Mouse (Mus musculus): ENCODE results near the gene Kif3b. TPM values are rescaled to one million over a fixed set of nuclear protein-coding genes. Genes with fewer than 3 reads are reported as not detected.
A peak's percentile ranks its signal among the peaks of the same experiment; 100 is the strongest.

The Kif3b gene
- total RNA-seq, 2 experiments from 2014 or later = 54.2 to 54.8 TPM

DNA sequence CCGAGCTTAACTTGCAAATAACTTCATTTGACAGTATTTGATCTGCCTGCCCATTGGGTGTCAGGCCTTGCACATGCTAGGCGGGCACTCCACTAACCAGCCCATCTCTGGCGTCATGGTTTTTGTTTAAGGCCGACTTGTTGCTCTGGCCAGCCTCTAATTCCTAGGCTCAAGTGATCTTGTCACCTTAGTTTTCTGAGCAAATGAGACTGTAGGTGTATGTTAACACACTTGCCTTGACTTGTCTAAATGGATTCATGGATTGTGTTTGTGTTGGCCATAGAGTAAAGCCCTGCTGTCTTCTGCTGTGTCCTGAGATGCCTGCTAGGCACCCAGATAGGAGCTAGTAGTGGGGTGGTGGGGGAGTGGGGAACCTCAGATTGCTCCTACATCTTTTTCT, 4.0 kb downstream of the Kif3b start:
- no peak for DNase-seq (ENCODE audit: low spot score in 2 of 2)

DNA sequence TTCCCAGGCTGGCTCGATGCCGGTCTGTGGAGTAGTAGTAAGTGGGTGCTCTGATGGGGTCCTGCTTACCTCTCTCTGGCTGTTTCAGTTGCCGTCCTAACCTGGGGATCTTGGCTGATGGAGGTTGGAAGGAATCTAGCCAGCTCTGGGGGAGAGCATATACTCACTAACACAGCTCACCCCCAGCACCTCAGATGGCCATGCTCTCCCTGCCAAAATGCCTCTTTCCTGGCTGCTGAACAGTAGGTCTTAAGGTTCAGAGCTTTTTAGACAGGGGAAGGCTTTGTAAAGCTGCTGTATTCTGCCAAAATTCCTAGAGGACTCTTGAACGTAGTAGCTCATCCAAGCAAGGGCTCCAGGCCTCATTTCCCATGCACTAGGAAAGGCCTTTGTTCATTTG, 6.6 kb downstream of the Kif3b start:
- no peak for DNase-seq (ENCODE audit: low spot score in 2 of 2)

DNA sequence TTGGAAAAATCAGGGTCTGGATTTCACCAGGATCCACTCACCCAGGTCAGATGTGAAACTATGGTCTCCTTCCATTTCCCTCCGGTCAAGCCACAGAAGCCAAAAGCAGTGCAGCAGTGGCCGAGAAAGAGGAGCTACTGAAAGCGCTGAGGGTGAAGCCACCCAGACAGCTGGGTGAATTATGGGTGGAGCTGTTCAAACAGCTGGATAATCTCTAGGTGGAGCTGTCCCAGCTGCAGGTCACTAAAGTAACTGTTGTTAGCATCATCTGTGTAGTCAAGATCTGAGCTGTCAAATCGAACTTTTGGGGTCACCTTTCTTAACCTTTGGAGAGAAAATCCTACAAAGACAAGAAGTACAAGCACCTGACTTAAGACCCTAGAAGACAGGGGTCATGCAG, 7.2 kb downstream of the Kif3b start:
- no peak for DNase-seq (ENCODE audit: low spot score in 2 of 2)

DNA sequence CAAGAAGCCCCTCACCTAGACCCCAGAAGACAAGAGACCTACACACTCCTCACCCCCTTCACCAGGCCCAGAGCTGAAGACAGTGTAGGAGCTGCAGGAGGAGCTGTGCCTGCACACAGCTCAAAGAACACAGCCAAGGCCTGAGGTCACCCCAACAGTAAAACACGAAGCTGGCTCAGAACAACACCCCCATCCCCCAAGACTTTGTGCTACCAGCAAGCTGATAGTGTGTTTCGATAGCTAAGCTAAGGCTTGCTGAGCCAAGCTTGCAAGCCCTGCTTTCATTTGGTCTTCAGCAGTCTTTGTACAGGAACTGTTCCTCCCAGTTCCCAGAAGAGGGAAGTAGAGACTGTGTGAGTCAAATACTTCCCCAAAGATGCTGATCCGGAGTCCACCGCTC, 7.7 kb downstream of the Kif3b start:
- peak in 1 of 2 experiments; percentile 19 for DNase-seq (ENCODE audit: low spot score in 2 of 2)

DNA sequence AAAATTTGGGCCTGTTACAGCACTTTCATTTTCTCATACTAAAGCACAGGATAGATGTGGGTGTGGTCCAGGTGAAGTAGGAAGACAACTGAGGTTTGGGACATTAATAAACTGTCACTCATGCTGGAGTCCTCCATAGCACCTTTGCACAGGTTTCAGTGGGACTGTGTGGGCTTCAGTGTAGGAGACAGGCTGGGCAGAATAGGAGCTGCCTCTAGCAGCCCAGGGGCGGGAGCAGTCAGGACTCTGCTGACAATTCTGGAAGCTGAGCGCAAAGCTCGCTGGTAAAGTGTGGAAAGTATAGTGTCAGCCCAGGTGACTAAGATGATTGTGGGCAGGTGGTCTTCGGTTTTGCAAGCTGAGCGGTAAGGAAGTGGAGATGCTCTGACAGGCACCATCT, 9.9 kb downstream of the Kif3b start:
- no peak for DNase-seq (ENCODE audit: low spot score in 2 of 2)

DNA sequence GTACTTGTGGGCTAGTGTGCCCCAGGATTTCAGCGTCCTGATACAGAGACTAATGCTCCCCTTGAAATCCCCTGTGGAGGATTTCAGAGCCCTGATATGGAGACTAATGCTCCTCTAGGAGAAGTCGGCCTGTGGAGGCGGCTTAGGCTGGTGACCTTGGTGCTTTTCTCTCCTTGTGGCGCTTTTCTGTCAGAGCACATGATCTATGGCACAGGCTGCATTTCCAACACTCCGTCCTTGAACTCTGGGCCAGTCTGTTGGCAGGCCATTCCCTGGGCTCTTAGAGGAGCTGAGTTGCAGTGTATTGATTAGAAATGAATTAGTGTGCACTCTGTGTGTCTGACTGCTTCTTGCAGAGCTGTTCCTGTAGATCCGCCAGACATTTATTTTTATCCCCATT, 14.0 kb downstream of the Kif3b start:
- DNase-seq (ENCODE audit: low spot score in 2 of 2) = no peak

DNA sequence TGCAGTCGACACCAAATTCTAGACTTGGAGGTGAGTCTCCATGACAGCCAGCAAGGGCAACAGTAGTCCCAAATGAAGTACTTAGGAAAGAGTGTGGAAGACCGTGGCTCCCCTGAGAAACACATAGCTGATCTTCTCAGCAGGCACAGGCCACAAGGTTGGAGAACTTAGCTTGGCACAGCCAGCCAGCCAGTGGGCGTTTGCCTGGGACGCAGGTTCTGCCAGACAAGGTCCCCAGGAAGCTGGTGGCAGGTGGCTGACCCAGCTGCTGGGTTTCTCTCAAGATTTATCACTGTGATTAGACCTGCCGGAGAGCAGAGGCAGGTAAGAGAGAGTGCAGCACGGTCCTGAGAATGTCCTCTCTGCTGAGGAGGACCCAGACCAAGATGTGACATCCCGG, 17.4 kb downstream of the Kif3b start:
- no peak for DNase-seq (ENCODE audit: low spot score in 2 of 2)

DNA sequence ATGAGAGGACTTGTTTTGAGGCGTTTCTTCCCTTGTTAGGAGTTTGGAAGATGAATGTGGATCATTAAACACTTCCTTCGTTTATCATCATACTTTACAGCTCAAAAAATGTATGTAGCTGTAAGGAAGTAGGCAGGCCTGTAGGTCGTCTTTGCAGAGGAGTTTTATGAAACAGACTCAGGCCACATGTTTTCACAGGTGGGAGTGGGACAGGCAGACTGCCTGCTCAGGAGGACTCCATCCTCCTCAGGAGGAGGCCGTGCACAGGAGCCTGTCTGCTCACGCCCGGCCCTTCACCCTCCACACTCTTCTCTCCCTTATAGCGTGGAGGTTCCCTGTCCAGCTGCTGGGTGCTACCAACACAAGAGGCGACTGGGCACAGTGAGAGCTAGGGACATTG, 17.9 kb downstream of the Kif3b start:
- no peak for DNase-seq (ENCODE audit: low spot score in 2 of 2)

DNA sequence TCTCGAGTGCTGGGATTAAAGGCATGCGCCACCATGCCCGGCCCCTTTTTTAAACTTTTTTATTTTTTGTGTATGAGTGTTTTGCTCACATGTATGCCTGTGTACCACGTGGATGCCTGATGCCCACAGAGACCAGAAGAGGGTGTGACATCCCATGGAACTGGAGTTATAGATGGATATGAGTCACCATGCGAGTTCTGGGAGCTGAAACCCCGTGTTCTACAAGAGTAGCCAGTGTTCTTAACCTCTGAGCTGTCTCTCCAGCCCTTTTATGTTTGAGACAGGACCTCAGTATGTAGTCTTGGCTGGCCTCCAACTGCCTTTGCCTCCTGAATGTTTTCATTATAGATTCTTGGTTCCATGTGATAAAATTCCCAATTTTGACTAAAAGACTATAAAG, 19.0 kb downstream of the Kif3b start:
- DNase-seq (ENCODE audit: low spot score in 2 of 2) = no peak

DNA sequence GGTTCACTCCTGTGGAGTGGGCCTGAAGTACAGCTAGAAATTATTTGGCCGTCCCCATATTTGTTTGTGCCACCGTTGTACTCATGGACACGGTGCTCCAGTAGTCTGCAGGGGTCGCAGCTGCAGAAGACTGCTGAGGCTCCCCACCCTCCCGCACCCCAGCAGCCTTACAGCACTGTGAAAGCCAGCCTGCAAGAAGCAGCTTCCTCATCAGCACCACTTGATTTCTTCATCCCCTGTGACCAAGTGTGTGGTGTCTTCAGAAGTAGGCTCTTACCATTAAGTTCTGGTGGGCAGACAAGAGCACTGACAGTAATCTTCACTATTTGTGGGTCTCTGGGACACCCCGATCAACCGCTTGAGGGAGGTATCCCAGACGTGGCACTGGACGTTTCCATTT, 21.7 kb downstream of the Kif3b start:
- no peak for DNase-seq (ENCODE audit: low spot score in 2 of 2)

DNA sequence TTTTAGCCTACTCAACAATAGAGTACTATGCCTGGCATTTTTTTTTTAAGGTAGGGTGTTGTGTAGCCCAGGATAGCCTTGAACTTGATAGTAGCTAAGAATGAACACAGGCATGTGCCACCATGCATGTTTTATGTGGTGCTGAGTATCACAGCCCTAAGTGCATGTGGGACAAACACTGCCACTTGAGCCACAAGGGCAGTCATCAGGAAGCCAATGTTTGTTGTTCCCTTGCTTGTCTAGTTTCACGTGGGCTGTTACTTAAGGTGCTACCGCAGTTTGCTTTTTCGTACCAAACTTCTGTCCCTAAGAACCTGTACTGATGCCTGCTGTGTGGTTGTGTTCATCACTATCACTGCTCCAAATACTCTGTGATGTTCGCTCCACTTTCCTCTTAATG, 27.2 kb downstream of the Kif3b start:
- DNase-seq (ENCODE audit: low spot score in 2 of 2) = no peak

DNA sequence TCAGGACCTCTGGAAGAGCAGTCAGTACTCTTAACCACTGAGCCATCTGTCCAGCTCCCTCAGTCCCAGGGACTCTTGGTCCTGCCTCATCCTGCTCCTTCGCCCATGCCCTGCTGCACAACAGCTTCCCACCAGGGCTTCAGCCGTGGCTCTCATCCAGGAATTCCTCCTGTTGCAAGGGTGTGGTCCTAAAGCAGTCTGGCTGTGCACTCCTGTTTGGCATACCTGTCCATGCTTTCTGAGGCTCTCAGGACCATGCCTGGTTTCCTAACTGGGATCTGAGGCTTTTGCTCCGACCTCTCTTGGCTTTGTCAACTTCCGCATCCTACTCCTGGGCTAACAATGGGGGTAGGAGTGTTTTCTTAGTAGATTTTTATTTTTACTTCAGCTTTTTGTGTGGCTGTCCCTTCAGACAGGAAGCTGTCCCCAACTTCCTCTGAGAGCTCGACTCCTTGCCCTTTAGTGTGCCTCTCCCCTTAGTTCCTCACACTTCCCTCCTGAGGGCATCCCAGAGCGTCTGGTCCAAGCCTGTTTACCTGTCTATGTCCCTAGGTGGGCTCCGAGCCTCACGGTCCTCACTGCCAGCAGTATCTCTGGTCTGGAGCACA, 27.9 kb downstream of the Kif3b start:
- DNase-seq (ENCODE audit: low spot score in 2 of 2) = no peak

DNA sequence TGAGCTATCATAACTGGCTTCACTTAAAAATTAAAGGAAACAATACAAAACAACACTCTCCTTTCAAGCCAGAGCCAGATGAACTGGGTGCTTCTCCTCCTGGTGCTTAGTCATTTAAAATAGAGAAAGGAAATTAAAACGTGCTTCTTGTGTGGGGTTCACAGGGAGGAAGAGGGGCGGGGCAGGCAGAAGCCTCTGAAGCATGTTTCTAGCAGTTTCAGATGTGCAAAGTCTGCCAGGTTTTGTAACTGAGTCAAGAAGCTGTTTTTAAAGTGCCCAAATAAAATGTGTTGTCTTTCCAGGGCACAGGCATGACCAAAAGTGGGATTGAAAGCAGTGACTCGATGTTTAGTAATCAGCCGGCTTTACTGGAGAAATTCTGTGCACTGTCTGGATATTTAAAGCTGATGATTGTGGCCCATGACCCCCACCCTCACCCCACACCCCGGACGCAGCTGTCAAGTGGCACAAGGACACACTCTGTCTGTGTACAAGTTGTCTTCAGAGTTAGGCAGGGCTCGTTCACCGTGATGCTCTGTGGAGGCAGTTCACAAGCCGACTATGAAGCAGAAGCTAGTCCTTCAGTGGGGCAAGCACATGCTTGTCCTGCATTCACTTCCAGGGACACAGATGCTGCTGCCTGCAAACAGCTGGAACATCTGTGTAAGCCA, 34.6 kb downstream of the Kif3b start:
- DNase-seq (ENCODE audit: low spot score in 2 of 2) = no peak

DNA sequence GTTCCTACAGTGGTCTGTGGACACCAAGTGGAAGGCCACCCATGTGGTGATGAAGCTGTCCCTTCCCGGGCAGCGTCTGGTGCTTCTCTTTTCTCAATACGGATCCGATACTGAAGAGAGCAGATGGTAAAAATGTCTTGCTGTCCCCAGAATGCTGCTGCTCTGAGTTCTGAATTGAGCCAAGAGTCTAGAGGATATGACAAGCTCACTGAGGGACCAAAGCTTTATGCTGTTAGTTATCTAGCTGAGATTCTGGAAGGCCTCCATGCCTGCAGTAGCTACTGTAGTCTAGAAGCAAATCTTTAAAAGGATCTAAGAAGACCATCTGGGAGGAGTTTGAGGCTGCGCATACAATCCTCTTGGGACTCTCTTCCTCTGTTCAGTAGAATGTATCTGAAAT, 41.1 kb downstream of the Kif3b start:
- peak in 1 of 2 experiments; percentile 22 for DNase-seq (ENCODE audit: low spot score in 2 of 2)

DNA sequence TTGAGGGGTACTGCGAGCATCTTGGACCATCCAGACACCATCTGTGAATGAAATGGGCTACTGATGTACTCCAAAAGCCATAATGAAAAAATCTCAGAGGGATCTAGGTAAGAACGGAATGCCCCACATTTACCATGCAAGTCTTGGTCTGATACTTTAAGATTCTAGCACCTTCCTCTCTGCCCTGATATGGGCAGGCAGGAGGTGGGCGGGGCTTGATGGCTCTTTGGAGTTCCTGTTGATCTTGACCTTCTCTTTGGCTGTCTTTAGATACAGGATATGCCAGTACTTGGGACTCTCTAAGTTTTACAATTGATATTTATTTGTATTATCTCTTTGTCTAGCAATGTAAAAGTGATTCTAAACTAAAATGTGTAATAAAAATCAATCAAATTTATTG, 41.8 kb downstream of the Kif3b start:
- DNase-seq (ENCODE audit: low spot score in 2 of 2) = no peak

DNA sequence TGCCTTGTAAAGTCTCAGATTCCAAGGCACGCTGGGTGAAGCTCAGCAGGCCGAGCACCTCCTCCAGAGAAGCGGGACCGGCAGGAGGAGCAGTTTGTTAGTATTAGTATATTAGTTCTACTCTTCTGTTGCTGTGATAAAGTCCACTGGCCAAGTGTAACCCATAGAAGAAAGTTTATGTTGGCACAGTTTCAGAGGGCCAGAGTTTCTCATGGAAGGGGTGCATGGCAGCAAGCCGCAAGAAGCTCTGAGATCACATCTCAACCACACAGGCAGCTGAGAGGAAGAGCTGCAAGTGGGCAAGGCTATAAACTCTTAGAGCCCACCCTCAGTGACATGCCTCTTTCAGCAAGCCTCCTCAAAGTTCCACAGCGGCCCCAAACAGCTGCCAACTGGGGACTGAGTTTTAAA, 42.6 kb downstream of the Kif3b start:
- DNase-seq (ENCODE audit: low spot score in 2 of 2) = no peak

DNA sequence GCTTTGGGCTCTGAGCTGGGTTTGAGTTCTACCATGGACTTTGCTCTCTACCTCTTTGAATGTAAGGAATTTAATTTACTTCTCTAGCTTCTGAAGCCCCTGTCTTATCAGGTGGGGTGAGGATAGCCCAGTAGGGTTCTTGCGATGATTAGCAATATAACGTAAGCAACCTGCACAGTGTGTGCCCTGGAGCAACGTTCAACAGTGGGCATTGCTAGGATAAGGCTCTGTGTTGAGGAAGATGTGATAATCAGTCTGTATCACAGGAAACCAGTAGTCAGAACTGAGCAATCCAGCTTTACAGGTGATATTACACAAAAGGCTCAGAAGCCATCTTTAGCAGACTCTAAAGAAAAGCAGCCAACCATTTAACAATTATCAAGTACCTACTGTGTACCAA, 43.1 kb downstream of the Kif3b start:
- no peak for DNase-seq (ENCODE audit: low spot score in 2 of 2)

DNA sequence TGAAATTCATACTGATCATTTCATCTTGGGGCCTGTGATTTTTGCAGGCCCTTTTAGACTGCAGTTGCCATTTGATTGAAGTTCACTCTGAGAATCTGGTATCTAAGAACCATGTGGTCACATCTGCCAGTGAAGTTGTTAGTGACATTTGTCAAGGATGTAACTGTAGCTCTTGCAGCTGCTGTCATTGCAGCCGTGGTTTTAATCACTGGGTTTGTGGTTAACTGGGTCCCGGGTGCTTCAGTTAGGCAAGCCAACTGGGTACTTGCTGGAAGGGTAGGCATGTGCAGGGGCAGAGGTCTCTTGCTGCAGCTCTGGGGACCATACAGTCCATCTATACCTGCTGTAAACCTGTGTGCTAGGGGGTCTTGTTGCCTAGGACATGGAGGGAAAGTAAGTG, 44.9 kb downstream of the Kif3b start:
- no peak for DNase-seq (ENCODE audit: low spot score in 2 of 2)

DNA sequence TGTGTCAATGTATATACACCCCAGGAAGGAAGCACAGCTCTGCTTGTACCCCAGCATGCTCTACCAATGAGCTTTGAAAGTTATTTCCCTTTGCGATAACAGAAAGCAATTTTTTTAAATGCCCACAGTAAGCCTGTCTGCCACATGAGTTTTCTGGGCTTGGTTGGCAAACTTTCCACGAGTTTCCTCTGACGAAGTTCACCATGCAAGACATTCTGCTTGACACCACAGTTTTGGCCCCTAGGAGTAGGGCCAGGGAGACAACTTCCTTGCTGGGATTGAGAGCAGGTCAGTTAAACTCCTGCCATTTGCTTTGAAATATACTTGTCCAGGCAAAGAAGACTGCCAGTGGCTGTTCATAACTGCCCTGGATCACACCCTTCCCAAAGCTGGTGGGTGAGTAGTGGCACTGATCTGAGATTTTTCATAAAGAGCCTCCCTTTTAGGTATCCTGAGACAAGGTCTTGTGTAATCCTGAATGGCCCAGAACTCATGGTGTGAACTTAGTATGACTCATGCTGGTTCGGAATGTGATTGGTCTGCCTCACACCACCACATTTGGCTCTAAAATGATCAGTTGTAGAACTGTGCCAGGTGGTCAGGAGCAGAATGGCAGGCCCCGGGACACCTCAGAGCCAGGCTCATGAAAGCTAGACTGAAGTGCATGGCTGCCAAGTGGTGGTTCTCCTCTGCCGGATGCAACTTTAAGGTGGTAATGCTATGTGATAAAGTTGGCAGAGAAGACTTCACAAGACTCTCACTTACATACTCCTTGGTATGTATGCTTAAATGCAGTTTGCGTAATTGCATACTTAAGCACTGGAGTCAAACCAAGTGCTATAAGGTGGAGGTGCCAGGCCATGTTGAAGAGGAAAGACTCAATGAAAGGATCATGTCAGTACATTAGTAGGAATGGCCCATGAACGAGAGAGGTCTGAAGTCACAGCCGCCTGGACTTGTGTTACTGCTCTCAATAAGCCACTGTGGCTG, 47.4 kb downstream of the Kif3b start:
- DNase-seq (ENCODE audit: low spot score in 2 of 2) = no peak

DNA sequence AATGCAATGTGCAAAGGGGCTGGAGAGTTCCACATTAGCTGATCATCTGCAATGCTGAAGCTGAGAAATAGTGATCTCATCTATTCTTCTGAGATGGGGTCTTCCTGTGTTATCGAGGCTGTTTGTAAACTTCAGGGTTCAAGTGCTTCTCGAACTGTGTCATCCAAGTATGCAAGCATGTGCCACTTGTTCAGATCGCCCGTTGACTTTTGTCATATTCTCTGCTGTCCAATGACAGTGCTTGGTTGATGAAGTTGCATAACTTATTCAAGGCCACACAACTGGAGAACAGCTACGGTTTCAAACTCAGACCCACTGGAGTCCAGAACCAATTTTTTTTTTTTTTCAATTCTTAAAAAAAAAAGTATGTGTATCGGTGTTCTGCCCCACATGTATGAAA, 51.0 kb downstream of the Kif3b start:
- no peak for DNase-seq (ENCODE audit: low spot score in 2 of 2)

DNA sequence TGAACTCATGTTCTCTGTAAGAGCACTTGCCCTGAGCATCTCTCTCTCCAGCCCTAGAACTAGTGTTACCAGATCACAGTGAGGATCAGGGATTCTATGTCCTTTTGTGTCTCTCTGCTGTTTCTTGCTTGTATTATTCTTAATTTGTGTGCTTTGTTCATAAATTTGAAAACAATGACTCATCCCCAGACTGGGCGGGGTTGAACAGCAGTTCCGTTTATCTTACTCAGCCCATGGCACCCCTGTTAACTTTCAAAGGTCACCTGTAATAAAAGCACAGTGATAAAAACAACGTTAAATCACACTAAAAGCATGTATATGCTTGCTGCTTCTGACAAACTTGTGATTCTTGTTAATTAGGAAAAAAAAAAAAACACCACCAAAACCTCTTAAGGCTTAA, 51.4 kb downstream of the Kif3b start:
- DNase-seq (ENCODE audit: low spot score in 2 of 2) = no peak

DNA sequence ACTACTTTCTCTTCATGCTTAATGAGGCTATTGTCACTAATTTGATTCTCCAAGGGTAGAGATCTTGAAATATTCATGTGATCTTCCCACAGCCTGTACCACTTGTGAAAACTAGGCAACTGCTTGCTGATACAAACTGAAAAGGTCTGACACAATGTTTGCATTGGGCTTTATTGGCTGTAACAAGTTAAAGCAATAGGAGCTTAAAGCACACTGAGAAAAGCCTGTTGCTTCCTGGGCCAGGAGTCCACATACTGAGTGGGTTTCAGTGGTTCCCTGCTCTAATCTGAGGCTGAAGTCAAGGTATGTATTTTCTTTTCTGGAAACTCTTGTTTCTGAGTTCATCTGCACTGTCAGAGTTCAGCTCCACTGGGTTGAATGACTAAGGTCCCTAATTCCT, 52.0 kb downstream of the Kif3b start:
- no peak for DNase-seq (ENCODE audit: low spot score in 2 of 2)
